Mouse (Mus musculus) liver, embryonic 11.5 days (tissue): ENCODE measurements around the gene Gm973. TPM values are rescaled to one million over a fixed set of nuclear protein-coding genes. Genes with fewer than 3 reads are reported as not detected.

Experiments
- ATAC-seq: fragments of 200-750 bp; cut with Nextera tagmentation; replicated peaks from 2 replicates; pipeline ENCODE4 v1.8.0; 2017; ENCODE audit warnings: moderate number of reproducible peaks, mild to moderate bottlenecking, moderate TSS enrichment, moderate library complexity; ENCODE audit not compliant: low FRiP score
- DNase-seq: peaks from one replicate; pipeline ENCODE4 v3.0.0-alpha.2; 2017; ENCODE audit warnings: low spot score
- H3K27ac ChIP-seq: fragments of 300-500 bp; sonication (generic); 2 replicates; pipeline ENCODE4 v1.5.1; 2014; ENCODE audit warnings: mild to moderate bottlenecking, low read depth, low read length, control low read depth
- H3K27me3 ChIP-seq: fragments of 300-500 bp; sonication (generic); replicated peaks from 2 replicates; pipeline ENCODE4 v1.6.1; 2014; ENCODE audit warnings: low read length, mixed read lengths; ENCODE audit not compliant: control insufficient read depth, insufficient read depth
- H3K36me3 ChIP-seq: fragments of 300-500 bp; sonication (generic); 2 replicates; pipeline ENCODE4 v1.6.1; 2014; ENCODE audit warnings: mild to moderate bottlenecking, low read length, moderate library complexity, mixed read lengths; ENCODE audit not compliant: control insufficient read depth, insufficient read depth
- H3K4me1 ChIP-seq: fragments of 300-500 bp; sonication (generic); replicated peaks from 2 replicates; pipeline ENCODE4 v1.6.1; 2014; ENCODE audit warnings: low read length, mixed read lengths; ENCODE audit not compliant: control insufficient read depth, insufficient read depth
- H3K4me2 ChIP-seq: fragments of 300-500 bp; sonication (generic); 2 replicates; pipeline ENCODE4 v1.6.1; 2014; ENCODE audit warnings: mild to moderate bottlenecking, control low read depth, moderate library complexity
- H3K4me3 ChIP-seq: fragments of 300-500 bp; sonication (generic); 2 replicates; pipeline ENCODE4 v1.5.1; 2014; ENCODE audit warnings: low read depth, low read length, control low read depth
- H3K9ac ChIP-seq: fragments of 300-500 bp; sonication (generic); 2 replicates; pipeline ENCODE4 v1.6.1; 2014; ENCODE audit warnings: low read depth, low read length, control low read depth
- H3K9me3 ChIP-seq: fragments of 300-500 bp; sonication (generic); 2 replicates; pipeline ENCODE4 v1.6.1; 2016; ENCODE audit warnings: low read length, inconsistent platforms, mixed read lengths; ENCODE audit not compliant: control insufficient read depth
- WGBS: fragments of 180-500 bp; shearing (Covaris S2); extraction: QIAGEN DNeasy Blood & Tissue Kit; methylation state at CpG from one replicate; pipeline ENCODE4 v1.1.7; 2014; 5-methylcytosine and 5-hydroxymethylcytosine counted together
- polyA plus RNA-seq: library from polyadenylated mRNA; unstranded; fragments of >200 nt; fragmentation: Nextera tagmentation; extraction: Ambion mirVana; gene quantifications from 2 replicates; pipeline ENCODE4 v1.2.1, GENCODE M21; 2014

The Gm973 gene
- polyA plus RNA-seq, 1 experiment from 2014 or later: 0.22 TPM

DNA sequence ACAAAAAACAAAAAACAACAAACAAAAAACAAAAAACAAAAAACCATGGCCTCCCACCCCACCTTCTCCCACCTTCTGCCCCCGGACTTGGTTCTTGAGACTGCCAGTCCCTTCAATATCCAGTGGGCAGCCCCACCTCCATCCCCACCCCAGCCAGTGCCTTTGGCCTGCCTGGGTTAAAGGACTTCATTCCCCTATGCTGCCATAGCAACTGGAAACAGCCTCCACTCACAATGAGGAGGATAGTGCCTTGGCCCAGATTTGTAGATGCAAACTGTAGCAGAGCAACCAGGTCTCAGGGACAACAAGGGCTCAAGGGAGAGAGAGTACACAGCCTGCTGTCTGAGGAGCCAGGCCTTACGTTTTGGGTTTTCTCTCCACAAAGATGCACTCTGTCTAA lies 8.0 kb downstream of the Gm973 start:
- no peak overlapping the region for H3K27ac ChIP-seq
- WGBS: 75% methylated on average over 2 of the region's 2 CpGs
- no peak for DNase-seq
- no peaks in the 10 kb centered on the region for H3K27me3 ChIP-seq
- H3K9ac ChIP-seq: no peak overlapping the region
- no peaks in the 10 kb centered on the region for H3K36me3 ChIP-seq
- no peak overlapping the region for H3K4me2 ChIP-seq
- H3K9me3 ChIP-seq: no peaks in the 10 kb centered on the region
- no peak overlapping the region for H3K4me3 ChIP-seq
- H3K4me1 ChIP-seq: peaks cover 4% of the 10 kb centered on the region; the same call in 1 of the 2 replicates
- ATAC-seq: no peak

DNA sequence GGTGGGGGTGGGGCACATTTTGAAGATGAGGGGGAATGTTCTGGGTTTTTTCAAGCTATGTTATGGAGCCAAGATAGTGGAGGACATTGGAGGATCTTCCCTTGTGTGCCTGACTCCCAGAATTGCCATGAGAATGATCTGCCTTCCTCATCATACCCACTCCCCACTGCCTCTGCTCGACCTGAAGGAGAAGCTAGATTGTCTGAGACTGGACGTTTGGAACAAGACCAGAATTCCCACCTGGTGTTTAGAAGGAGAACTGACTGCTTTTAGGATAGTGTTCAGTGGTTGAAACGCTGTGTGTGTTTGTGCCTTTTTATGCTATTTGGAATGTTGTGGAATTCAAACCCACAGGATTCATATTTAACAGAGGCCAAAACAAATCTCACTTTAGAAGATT lies 8.7 kb downstream of the Gm973 start:
- Histone ChIP-seq H3K9ac (no peak overlapping the region), H3K36me3 (no peaks in the 10 kb centered on the region), H3K9me3 (no peaks in the 10 kb centered on the region), H3K4me1 (peaks cover 4% of the 10 kb centered on the region; the same call in 1 of the 2 replicates), H3K27me3 (no peaks in the 10 kb centered on the region), H3K4me2 (no peak overlapping the region), H3K27ac (no peak overlapping the region), H3K4me3 (no peak overlapping the region)
- ATAC-seq (no peak), DNase-seq (no peak)
- 61% methylated on average over 3 of the region's 3 CpGs for WGBS

DNA sequence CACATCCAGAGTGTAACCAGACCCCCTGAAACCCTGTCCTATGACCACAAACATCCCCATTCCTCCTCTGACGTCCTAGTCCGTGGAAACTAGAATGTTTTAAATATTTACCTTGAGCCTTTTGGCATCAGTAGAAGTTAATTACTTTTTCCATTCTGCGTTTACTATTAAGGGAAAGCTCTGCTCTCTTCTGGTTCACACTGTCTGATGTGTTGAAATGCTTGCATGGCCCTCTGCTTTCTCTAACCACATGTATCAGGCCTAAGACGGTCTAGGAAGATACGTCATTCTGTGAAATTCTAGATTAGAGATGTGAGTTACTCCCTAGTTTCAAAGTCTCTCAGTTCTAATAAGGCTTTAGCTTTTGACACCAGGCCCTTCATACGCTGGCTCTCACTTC lies 11.2 kb downstream of the Gm973 start:
- no peaks in the 10 kb centered on the region for H3K27me3 ChIP-seq
- no peak overlapping the region for H3K27ac ChIP-seq
- 77% methylated on average over 6 of the region's 6 CpGs for WGBS
- no peaks in the 10 kb centered on the region for H3K9me3 ChIP-seq
- no peak overlapping the region for H3K4me3 ChIP-seq
- H3K4me2 ChIP-seq: no peak overlapping the region
- H3K9ac ChIP-seq: no peak overlapping the region
- no peaks in the 10 kb centered on the region for H3K4me1 ChIP-seq
- ATAC-seq (no peak), DNase-seq (no peak)
- H3K36me3 ChIP-seq: no peaks in the 10 kb centered on the region

DNA sequence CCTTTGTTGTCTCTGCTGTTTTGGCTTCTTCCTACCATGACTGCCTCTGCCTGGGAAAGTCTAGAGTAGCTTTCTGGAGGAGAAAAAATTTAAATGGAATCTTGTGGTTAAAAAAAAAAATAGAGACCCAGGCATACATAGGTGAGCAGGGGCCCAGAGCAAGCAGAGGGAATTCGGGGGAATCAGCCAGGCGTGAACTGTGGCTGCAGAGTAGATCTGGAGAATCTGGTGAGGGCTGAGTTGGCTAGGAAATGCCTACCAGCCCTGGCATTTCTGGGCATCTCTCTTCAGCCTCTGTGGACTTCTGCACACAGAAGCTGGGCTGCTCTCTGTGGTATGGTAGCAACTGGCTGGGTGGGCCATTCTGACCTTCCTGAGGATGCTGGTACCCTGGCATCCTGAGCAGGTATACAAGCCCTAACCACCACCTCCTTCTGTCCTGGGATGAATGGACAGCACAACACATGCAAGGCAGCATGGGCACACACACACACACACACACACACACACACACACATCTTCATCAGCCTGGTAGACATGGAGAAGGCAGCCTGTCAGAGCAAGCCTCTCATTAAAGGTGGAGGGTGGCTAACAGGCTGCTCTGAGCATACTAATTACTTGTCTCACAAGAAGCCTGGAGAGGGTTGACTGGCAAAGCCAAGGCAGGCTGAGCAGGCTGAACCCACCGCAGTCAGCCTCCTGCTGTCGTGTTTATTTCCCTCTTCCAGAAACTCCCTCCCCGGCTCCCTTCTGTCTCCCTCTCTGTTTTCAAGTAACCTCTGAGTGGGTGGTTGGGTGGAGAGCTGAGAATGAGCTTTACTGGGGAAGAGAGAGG lies 19.1 kb downstream of the Gm973 start:
- DNase-seq: no peak
- WGBS: 42% methylated on average over 5 of the region's 5 CpGs
- H3K27ac ChIP-seq: no peak overlapping the region

DNA sequence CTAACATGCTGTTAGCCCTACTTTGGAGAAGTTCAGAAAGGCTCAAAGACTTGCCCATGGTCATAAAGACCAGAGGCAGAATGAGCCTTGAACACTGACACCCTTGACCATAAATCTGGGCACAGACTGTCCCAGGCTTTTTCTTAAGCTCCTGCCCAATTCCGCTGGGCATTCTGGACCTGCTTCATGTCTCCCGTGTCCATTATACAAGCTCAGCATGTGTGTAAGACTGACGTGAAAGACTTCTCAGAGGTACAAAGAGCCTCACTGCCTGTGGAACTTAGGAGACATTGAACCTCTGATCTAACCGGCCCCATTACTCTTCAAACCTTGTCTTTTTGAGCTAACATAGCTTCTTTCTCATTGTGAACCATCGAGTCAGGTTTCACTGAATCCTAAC lies 22.3 kb downstream of the Gm973 start:
- H3K4me2 ChIP-seq: no peak overlapping the region
- DNase-seq (no peak), ATAC-seq (no peak)
- no peaks in the 10 kb centered on the region for H3K9me3 ChIP-seq
- H3K4me1 ChIP-seq: no peaks in the 10 kb centered on the region
- H3K27ac ChIP-seq: no peak overlapping the region
- no peaks in the 10 kb centered on the region; the same call in 1 of the 2 replicates for H3K27me3 ChIP-seq
- H3K9ac ChIP-seq: no peak overlapping the region
- no peak overlapping the region for H3K4me3 ChIP-seq
- 83% methylated on average over 5 of the region's 5 CpGs for WGBS
- H3K36me3 ChIP-seq: no peaks in the 10 kb centered on the region

More for the DNA sequence above, 19.1 kb downstream of the Gm973 start:
- Histone ChIP-seq H3K27me3 (no peaks in the 10 kb centered on the region; the same call in 1 of the 2 replicates), H3K4me3 (no peak overlapping the region), H3K4me1 (no peaks in the 10 kb centered on the region), H3K9ac (no peak overlapping the region), H3K9me3 (no peaks in the 10 kb centered on the region), H3K36me3 (no peaks in the 10 kb centered on the region), H3K4me2 (no peak overlapping the region)
- no peak for ATAC-seq

DNA sequence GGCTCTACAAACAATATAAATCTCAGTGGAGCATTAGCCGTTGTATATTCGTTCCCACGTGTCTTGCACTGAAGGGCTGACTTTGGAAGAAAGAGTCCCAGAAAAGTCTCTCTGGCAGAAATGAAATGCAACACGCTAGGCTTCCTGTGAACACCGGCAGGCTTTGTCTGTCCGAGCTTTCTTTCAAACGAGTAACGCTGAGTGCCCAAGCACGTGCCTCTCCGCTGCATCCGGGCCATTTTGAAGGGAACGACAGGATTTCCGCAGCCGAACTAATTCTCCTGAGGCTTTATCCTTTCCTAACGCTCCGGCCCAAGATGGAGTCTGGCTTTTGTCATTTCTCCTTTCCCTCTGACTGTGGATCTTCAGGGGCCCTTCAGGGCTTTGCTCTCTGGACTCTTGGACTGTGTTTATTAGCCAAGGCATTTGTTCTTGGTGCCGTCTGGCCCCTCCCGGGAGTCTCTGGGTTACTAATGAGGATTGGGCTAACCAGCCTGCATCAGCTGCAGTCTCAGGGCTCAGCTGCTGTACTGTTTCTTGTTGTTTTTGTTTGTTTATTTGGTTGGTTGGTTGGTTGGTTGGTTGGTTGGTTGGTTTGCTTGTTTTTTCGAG lies 24.6 kb downstream of the Gm973 start:
- whole genome bisulfite sequencing: 81% methylated on average over 19 of the region's 19 CpGs
- no peaks in the 10 kb centered on the region for H3K36me3 ChIP-seq
- no peak overlapping the region for H3K27ac ChIP-seq
- H3K4me2 ChIP-seq: no peak overlapping the region
- H3K27me3 ChIP-seq: no peaks in the 10 kb centered on the region; the same call in 1 of the 2 replicates
- H3K4me1 ChIP-seq: no peaks in the 10 kb centered on the region
- ATAC-seq: no peak
- DNase-seq: no peak
- H3K9me3 ChIP-seq: no peaks in the 10 kb centered on the region
- no peak overlapping the region for H3K9ac ChIP-seq
- H3K4me3 ChIP-seq: no peak overlapping the region

DNA sequence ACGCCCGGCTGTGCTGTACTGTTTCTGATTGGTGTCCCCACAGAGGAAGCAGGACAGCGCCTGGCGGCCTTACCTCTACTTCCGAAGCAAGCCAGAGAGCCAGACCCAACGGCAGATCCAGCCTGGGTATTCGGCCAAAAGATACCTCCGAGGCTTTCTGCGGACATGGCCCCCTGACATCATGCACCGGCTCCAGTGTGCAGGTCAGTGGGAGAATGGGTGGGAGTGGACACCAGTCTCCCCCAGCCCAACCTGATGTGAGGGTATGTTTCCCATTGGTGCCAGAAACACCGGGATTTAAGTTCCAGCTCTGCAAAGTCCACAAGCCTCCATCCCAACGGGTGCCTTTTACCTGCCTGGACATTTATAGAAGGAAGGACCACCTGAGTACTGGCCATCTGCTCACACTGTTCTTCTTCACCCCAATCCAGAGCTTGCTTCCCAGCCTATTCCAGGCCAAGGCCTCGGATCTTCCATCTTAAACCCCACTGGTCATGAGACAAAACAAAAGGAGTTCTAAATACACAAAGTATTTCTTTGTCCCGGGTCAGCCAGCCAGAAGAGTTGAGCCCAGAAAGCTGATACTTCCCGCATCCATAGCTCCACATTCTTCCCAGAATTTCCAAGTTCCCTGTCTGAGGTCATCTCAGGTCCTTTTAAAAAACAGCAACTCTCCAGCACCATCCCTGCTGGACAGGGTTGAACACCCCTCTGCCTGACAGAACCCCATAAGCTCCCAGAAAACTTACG lies 25.4 kb downstream of the Gm973 start:
- H3K4me3 ChIP-seq: no peak overlapping the region
- H3K27me3 ChIP-seq: no peaks in the 10 kb centered on the region
- H3K9me3 ChIP-seq: no peaks in the 10 kb centered on the region
- no peak for ATAC-seq
- no peak overlapping the region for H3K9ac ChIP-seq
- no peak overlapping the region for H3K27ac ChIP-seq
- H3K36me3 ChIP-seq: no peaks in the 10 kb centered on the region
- DNase-seq: no peak
- no peak overlapping the region for H3K4me2 ChIP-seq
- H3K4me1 ChIP-seq: no peaks in the 10 kb centered on the region
- 90% methylated on average over 16 of the region's 16 CpGs for WGBS

DNA sequence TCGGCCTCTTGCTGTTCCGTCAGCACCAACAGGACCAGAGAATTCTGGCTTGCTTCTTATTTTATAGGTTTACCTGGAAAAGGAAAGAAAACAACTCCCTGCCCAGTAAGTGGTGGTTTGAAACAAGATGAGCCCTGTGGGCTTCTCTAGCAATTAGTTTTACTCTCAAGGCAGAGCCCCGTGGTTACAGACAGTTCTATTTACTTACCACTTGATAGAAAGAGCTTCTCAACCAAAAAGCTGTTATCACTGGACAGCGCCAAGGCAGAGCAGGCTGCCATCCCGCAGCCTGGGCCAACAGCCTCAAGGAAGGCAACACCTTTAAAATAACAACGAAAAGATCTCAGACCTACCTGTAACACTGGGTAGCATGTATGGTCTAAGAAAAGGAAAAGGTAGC lies 26.2 kb downstream of the Gm973 start:
- DNase-seq: no peak
- Histone ChIP-seq H3K9ac (no peak overlapping the region), H3K27me3 (no peaks in the 10 kb centered on the region), H3K4me3 (no peak overlapping the region), H3K36me3 (no peaks in the 10 kb centered on the region), H3K4me1 (no peaks in the 10 kb centered on the region), H3K4me2 (no peak overlapping the region), H3K27ac (no peak overlapping the region), H3K9me3 (no peaks in the 10 kb centered on the region)
- no peak for ATAC-seq
- 53% methylated on average over 6 of the region's 6 CpGs for whole genome bisulfite sequencing
